Mouse (Mus musculus) lung, adult 2 months (tissue): ENCODE data around the gene Ilf3. TPM values are rescaled to one million over a fixed set of nuclear protein-coding genes. Genes with fewer than 3 reads are reported as not detected.

Source experiments
- DNase-seq: peaks from one replicate; pipeline ENCODE4 v3.0.0; 2022
- H3K4me1 ChIP-seq: fragments of 200-500 bp; 2 replicates; pipeline ENCODE4 v1.6.1; 2011; ENCODE audit warnings: low read length; ENCODE audit not compliant: control insufficient read depth, insufficient read depth
- H3K4me3 ChIP-seq: fragments of 200-500 bp; replicated peaks from 2 replicates; pipeline ENCODE3; 2011; ENCODE audit warnings: low read depth, mild to moderate bottlenecking, control low read depth, low read length; ENCODE audit errors: extremely low read depth
- CTCF ChIP-seq: fragments of 200-500 bp; IDR thresholded peaks from 2 replicates; pipeline ENCODE4 v1.5.1; 2011; ENCODE audit warnings: mild to moderate bottlenecking, low read length, control low read depth; ENCODE audit not compliant: insufficient read depth
- POLR2A ChIP-seq: fragments of 200-500 bp; IDR thresholded peaks from 2 replicates; pipeline ENCODE4 v1.6.1; 2011; ENCODE audit warnings: low read depth, mild to moderate bottlenecking, control low read depth, low read length, borderline replicate concordance; ENCODE audit errors: extremely low read depth
- WGBS: fragments of 180-500 bp; shearing (Covaris S2); methylation state at CpG from one replicate; pipeline ENCODE4 v1.1.7; 2018; 5-methylcytosine and 5-hydroxymethylcytosine counted together
- polyA plus RNA-seq: library from polyadenylated mRNA; depleted of rRNA; stranded (reverse); fragments of >200 nt; gene quantifications from 2 replicates; pipeline ENCODE4 v1.2.3, GENCODE M21; 2012

Gene Ilf3
- polyA plus RNA-seq, 1 experiment: 35.2 TPM

DNA sequence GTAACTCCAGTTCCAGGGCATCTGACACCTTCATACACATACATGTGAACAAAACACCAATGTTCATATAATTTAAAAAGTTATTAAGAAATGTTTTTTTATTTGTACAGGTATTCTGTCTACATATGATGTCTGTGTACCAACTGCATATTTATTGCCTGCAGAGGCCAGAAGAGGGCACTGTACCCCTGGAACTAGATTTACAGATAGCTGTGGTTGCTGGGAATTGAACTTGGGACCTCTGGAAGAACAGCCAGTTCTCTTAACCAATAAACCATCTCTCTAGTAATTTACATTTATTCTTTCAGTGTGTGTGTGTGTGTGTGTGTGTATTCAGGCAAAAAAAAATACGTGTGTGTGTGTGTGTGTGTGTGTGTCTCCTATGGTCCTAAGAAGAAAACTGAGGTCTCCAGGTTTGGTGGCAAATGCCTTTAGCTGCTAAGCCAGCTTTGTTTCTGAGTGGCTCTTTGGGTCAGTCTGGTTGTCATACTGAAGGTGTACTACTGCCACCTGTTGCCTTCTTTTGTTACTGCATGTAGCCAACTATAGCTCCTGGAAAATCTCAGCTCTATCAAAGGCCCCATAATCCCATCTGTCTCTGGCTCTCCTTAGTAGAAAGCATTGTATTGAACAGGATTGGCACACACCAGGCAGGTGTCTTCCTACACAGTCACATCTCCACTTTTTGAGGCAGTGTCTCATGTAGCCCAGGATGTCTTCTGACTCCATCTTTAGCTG, 10.5 kb upstream of the Ilf3 start:
- TF ChIP-seq POLR2A: no peak
- TF ChIP-seq CTCF: peak; percentile 19; the same call in 1 of the 2 replicates
- WGBS: 4% methylated on average over 1 of the region's 1 CpGs
- no peaks in the 10 kb centered on the region; the same call in 1 of the 2 replicates for H3K4me1 ChIP-seq
- H3K4me3 ChIP-seq: no peak overlapping the region
- peak; percentile 54 for DNase-seq

DNA sequence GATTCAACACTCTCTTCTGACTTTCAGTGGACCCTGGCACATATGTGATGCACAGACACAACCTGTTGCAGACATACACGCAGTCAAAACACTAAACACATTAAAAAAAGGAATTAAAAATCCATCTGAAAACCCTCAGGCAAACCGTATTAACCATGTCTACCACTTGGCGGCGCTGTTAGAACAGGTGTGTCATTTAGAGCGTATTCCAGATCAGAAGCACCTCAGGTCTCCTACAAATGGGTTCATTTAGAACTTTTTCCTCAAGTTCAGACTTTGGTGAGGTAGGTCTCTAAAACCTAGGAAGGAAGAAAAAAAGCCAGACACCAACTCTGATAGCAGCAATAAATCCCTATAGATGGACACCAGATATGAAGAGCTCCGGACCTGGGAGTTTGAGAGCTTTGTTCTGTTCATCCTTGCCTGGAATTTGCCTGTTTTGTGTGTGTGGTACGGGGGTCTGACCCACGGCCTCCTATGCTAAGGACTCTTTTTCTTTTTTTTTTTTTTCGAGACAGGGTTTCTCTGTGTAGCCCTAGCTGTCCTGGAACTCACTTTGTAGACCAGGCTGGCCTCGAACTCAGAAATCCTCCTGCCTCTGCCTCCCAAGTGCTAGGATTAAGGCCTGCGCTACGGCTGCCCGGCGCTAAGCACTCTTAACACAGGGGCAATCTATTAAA, 990 bp upstream of the Ilf3 start:
- H3K4me1 ChIP-seq: peaks cover 6% of the 10 kb centered on the region
- 28% methylated on average over 14 of the region's 14 CpGs for WGBS
- peak overlapping the region; percentile 38 for H3K4me3 ChIP-seq
- DNase-seq: peak; percentile 60
- TF ChIP-seq POLR2A (no peak), CTCF (peak; percentile 46)

- H3K4me1 ChIP-seq: peaks cover 6% of the 10 kb centered on the region
- under 1% methylated on average over 38 of the region's 38 CpGs for WGBS
- TF ChIP-seq CTCF (no peak), POLR2A (no peak)
- peak overlapping the region; percentile 100 for H3K4me3 ChIP-seq
- peak; percentile 58 for DNase-seq
Measured at GRCm38 (mm10) chr9:21368131-21368584, 487 bp downstream of the Ilf3 start.

GRCm38 (mm10) chr9:21369080-21369479, 1.4 kb downstream of the Ilf3 start:
- TF ChIP-seq CTCF: no peak
- no peak for TF ChIP-seq POLR2A
- WGBS: 48% methylated on average over 11 of the region's 11 CpGs
- DNase-seq: no peak
- Histone ChIP-seq H3K4me1 (peaks cover 6% of the 10 kb centered on the region), H3K4me3 (no peak overlapping the region)

DNA sequence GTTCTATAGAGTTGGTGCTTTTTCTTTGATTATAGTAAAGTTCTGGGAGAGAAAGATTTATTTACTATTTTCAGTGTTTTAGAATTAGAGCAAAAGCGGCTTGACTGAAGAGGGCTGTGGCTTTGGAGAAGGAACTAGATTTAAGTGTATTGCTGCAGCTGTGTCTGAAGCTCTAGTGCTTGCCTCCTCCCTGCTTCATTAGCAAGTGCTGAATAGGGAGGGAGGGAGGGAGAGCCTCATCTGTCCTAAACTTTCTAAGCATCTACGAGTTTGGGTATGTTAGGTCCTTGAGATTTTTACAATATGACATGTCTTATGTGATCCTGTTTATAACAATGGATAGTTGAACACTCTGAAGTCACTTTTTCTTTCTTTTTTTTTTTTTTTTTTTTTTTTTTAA, 3.2 kb downstream of the Ilf3 start:
- H3K4me1 ChIP-seq: peaks cover 6% of the 10 kb centered on the region
- 56% methylated on average over 2 of the region's 2 CpGs for WGBS
- TF ChIP-seq POLR2A (no peak), CTCF (no peak)
- H3K4me3 ChIP-seq: no peak overlapping the region
- no peak for DNase-seq

- DNase-seq: no peak
- WGBS: 50% methylated on average over 1 of the region's 1 CpGs
- Histone ChIP-seq H3K4me1 (peaks cover 6% of the 10 kb centered on the region; the same call in 1 of the 2 replicates), H3K4me3 (no peak overlapping the region)
- TF ChIP-seq POLR2A: no peak
- TF ChIP-seq CTCF: no peak
Measured at GRCm38 (mm10) chr9:21372508-21372907, 4.8 kb downstream of the Ilf3 start.

DNA sequence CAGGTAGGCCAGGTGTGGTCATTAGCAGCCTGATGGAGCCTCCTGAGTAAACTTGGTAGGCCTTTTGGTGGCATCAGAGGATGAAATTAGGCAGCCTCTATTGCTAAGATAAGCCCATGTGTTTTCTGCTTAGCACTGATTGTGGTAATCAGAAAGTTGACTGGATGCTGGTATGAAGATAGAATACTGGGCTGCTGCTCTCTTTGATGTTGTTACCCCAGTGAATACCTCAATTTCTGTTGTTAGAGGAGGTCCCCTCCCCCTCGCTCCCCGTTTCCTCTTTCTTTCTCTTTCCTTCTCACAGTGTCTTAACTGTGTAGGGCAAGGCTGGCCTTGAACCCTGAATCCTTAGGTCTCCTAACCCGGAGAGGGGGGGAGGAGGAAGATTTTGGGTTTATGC, 11.5 kb downstream of the Ilf3 start:
- TF ChIP-seq CTCF: no peak
- no peak for TF ChIP-seq POLR2A
- DNase-seq: no peak
- Histone ChIP-seq H3K4me1 (peaks cover 5% of the 10 kb centered on the region), H3K4me3 (no peak overlapping the region)
- 55% methylated on average over 3 of the region's 3 CpGs for WGBS

DNA sequence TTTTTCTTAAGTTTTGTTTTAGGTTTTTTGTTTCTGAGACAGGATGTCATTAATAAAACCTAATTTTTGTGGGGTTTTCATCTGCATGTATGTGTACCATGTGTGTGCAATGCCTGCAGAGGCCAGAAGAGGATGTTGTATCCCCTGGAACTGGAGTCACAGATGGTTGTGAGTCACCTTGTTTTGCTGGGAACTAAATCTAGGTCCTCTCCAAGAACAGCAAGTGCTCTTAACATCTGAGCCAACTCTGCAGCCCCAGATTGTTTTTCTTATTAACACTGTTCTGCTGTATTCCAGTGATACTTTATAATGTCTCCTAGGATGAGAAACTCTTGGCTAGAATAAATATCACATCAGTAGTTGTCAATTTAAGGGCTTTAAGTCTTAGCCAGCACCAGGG, 13.2 kb downstream of the Ilf3 start:
- peaks cover 9% of the 10 kb centered on the region for H3K4me1 ChIP-seq
- DNase-seq: no peak
- no peak overlapping the region for H3K4me3 ChIP-seq
- TF ChIP-seq CTCF (no peak), POLR2A (no peak)

DNA sequence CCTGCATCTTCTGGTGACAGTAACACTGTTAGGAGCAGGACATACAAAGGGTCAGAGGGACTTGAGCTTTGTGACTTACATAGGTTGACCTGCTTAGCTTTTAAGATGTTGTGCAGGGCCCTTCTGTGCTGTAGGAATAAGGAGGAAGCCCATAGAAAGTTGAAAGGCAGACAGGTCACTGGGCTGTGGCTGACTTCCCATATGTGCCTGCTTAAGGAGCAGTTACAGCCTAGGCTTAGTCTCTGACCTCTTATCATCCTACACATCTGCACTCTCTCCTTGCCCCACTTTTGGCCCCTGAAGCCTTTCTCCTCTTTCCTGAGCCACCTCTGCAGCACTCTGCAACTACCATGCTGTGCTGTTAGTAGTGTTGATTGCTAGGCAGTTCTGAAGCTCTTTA, 16.3 kb downstream of the Ilf3 start:
- DNase-seq: no peak
- Histone ChIP-seq H3K4me1 (0 out of 2 replicates have a peak, but pooled peaks cover 4% of the 10 kb centered on the region), H3K4me3 (no peak overlapping the region)
- TF ChIP-seq CTCF: no peak
- TF ChIP-seq POLR2A: no peak
